Mouse (Mus musculus): ENCODE data around the gene Spty2d1.

Spty2d1 gene

DNA sequence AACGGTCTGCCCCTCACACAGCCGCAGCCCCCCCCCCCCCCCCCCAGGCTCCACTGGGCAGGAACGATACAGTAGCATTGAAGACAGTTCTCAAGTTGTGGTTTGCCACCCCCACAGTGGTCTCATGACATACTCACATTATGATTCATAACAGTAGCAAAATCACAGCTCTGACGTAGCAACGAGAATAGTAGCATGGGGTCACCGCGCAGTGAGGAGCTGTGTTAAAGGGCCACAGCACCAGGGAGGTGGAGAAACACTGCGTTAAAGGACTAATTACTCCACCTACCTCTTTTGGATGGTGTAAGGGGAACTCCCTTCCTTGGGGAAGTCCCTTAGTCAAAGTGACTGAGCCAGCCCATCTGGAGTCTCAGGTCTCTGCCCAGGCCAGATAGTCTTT lies 14.3 kb upstream of the Spty2d1 start:
- intact Hi-C loops (cut with DNase I), result no loop called here

DNA sequence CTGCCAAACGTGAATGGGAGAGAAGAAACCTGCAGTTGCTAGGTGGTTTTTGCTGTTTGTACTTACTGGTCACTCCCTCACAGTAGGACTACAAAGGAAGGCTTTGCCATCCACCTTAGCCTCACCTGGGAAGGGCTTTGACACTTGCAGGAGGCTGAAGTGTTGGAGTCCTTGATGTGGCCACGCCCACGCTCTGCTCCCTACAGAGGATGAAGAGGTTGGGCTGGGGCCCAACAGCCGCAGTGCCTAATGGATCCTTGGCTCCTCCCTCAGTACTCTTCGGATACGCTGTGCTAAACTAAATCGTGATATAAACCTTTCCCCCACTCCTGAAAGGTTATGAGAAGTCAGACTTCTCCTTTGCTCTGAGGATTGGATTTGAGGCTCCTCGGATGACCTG lies 12.7 kb upstream of the Spty2d1 start:
- intact Hi-C loops (cut with DNase I), result no loop called here

GRCm38 (mm10) chr7:47019641-47020040 lies 11.4 kb upstream of the Spty2d1 start:
- intact Hi-C loops (cut with DNase I), result loop anchor here (10.0 kb wide), 1 partner anchor 225 kb away; the partner anchor contains the start of genes Gtf2h1 and Hps5

- intact Hi-C loops (cut with DNase I), result loop anchor here (10.0 kb wide), 1 partner anchor 222 kb away; the partner anchor contains the start of genes Gtf2h1 and Hps5
Observed at GRCm38 (mm10) chr7:47017146-47017545, 8.9 kb upstream of the Spty2d1 start.

GRCm38 (mm10) chr7:47016602-47017001 lies 8.4 kb upstream of the Spty2d1 start:
- intact Hi-C loops (cut with DNase I), result loop anchor here (10.0 kb wide), 1 partner anchor 222 kb away; the partner anchor contains the start of genes Gtf2h1 and Hps5

GRCm38 (mm10) chr7:47015390-47016065 lies 7.3 kb upstream of the Spty2d1 start:
- intact Hi-C loops (cut with DNase I), result loop anchor here (1.0 to 10.0 kb wide), 2 partner anchors 52 to 221 kb away; partner anchors contain the start of genes Gtf2h1 and Hps5

DNA sequence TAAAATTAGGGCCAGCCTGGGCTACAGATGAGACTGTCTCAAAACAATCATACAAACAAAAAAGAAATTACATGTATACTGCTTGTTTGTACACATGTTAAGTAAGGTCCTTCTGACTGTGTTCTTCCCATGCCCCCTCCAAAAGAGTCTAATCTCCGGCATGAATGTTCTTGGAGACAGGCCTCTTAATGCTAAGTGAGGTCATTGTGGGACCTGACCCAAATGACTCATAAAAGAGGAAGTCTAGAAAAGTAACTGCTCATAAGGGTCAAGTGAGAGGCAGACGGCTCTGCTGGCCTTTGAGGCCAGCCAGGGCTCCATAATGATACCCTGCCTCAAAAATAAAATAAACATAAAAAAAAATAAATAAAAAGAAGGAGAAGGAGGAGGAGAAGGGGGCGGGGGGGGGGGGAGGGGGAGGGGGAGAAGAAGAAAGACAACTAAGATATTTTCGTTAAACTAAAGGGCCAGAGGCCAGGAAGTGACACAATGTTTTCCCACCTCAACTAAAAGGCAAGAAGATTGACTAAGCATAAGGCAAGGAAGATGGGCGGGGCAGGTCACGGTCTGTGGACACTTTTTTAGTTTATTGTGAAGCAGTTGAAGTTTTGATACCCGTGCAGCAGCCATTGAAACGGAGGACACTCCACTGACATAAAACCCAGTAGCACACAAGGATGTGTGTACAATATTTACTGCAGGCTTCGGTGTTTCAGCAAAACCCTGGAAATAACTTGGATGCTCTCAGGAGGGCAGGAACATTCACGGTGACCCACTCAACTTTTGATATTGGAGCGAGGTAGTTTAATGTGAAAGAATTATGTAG lies 6.6 kb upstream of the Spty2d1 start:
- intact Hi-C loops (cut with DNase I), result loop anchor here (1.0 to 10.0 kb wide), 2 partner anchors 51 to 220 kb away; partner anchors contain the start of genes Gtf2h1 and Hps5

DNA sequence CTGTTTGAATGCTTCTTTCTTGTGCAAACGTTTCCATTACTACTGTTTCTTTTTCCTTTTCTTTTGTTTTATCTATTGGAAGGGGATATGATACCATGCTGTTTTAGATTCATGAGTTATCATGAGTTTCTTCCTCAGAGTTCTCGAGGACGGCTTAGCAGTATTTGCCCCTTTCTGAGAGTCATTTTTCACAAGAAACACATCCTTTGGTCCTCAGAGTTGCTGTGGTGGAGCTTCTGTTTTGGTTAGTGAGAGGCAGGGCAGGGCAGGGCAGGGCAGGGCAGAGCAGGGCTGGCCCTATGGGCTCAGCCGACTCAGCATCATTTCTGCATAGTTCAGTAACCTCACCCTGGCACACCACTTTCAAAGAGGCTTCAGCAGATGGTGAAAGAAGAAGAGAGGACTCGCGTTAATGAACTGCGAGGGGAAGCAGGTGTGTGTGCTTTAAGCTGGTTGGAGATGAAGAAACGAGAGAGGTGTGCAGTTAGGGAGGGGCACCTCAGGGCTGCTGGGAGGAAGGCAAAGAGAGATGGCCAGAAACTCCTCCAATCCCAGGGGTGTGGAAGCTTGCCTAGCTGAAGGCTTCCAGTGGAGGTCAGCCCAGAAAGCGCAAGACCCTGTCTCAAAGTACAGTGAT lies 5.0 kb upstream of the Spty2d1 start:
- intact Hi-C loops (cut with DNase I), result loop anchor here (10.0 kb wide), 1 partner anchor 218 kb away; the partner anchor contains the start of genes Gtf2h1 and Hps5

DNA sequence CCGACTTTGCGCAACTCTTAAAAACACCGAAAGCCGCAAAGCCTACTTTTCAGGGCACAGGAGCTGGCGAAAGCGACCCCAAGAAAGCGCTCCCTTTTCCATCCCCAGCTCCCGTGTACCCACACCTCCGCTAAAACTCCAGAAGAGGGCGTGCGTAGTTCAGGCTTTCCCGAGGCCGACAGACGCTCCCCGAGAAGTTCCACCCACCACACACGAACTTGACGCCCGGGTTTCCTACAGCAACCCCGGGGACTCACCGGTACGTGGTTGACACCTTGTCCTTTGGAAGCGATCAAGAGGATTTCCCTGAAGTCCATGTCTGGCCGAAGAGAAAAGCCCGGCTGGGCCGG lies 418 bp downstream of the Spty2d1 start:
- intact Hi-C loops (cut with DNase I), result no loop called here

GRCm38 (mm10) chr7:47007109-47007780 lies 966 bp downstream of the Spty2d1 start:
- intact Hi-C loops (cut with DNase I), result no loop called here

GRCm38 (mm10) chr7:47003411-47004115 lies 4.6 kb downstream of the Spty2d1 start:
- intact Hi-C loops (cut with DNase I), result no loop called here

DNA sequence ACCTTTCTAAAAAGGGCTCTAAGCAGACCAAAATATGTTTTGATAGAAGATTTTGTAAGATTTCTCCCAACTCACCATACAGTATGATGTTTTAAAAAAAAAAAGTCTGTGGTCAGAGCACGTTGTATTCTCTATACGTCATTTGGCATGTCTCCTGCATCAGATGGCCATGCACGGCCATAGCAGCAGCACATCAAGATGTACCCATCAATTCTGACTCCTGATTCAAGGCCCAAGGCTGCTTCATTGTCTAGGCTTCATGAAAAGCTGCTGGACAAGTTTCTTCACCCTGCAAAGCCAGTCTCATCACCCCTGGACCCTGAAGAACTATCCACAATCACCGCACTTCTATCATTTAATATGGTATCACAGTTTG lies 6.3 kb downstream of the Spty2d1 start:
- intact Hi-C loops (cut with DNase I), result no loop called here

GRCm38 (mm10) chr7:47001125-47001899 lies 6.9 kb downstream of the Spty2d1 start:
- intact Hi-C loops (cut with DNase I), result no loop called here

DNA sequence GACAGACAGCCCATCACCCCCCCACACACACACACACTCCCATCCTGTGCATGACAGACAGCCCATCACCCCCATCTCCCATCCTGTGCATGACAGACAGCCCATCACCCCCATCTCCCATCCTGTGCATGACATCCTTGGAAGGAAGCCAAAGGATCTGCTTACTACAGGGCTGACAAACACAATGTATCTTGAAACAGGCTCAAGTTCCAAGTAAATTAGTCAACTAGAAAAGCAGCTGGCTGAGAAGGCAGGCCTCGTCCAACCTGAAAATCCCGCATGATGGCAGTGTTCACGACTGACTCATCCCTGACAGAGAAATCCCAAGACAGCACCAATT lies 7.6 kb downstream of the Spty2d1 start:
- intact Hi-C loops (cut with DNase I), result no loop called here

GRCm38 (mm10) chr7:46999983-47000643 lies 8.1 kb downstream of the Spty2d1 start:
- intact Hi-C loops (cut with DNase I), result no loop called here

DNA sequence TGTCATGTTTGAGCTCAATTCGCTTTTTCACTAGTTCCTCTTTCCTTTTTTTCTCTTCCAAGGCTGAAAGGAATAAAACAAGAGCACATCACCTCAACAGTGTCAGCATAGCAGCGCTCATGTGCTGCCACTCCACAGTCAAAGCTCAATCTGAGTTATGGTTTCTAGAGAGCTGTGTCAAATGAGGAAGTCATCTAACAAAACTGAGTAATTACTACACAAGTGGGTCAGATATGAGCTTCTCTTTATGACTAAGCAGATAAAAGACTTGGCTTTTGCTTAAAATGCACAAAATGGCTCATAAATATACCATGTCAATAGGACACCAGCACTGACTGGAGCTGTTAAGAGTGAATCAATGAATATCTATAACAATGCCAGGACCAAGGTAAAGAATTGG lies 9.3 kb downstream of the Spty2d1 start:
- intact Hi-C loops (cut with DNase I), result no loop called here

DNA sequence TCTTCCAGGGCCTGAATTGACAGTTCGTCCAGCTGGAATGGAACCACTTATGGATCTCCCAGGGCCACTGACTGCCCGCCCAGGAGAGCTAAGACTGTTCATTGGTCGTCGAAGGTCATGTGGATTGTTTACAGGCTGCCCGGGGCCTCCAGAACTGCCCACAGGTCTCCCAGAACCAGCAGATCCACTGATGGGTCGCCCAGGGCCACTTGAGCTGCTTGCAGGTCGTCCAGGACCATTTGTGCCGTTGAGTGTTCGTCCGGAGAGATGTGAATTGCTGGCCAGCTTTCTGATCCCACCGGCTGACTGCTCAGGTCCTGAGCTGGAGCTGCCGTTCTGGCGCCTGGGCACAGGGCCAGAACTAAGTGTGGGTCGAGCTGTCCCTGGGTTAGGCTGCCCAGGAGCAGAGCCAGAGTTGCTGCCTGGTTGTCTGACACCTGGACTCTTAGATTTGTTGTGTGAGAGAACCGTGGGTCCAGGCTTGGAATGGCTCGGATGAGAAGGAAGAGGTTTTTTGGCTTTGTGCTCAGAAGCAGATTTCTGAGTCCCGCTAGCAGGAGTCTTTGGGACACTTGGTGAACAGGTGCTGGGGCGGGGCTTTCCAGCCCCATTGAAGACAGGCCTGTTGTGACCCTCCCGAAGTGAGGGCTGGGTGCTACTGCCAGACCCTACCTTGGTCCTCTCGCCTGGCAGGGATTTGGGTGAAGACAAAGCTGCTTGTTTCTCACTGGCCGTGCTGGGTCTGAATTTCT lies 10.4 kb downstream of the Spty2d1 start:
- intact Hi-C loops (cut with DNase I), result no loop called here

- intact Hi-C loops (cut with DNase I), result no loop called here
Observed at GRCm38 (mm10) chr7:46997008-46997407, 11.2 kb downstream of the Spty2d1 start.

DNA sequence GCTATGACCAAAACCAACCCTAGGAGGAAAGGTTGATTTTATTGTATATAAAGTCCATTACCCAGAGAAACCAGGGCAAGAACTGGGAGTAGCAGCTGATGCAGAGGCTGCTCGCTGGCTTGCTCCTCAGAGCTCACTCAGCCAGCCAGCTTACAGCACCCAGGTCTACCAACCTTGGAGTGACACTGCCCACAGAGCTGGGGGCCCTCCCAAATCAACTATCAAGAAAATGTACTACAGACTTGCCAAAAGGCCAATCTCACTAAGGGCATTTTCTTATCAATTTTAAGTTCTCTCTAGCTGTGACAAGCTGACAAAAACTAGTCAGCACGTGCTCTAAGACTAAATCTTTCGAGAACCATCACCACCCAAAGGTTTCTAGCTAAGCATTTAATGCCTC lies 12.7 kb downstream of the Spty2d1 start:
- intact Hi-C loops (cut with DNase I), result no loop called here
